Mouse (Mus musculus): ENCODE data around the gene Gkap1. TPM values are rescaled to one million over a fixed set of nuclear protein-coding genes. Genes with fewer than 3 reads are reported as not detected.

Gene Gkap1
- polyA plus RNA-seq, 1 experiment from 2014 or later = 25.2 TPM

DNA sequence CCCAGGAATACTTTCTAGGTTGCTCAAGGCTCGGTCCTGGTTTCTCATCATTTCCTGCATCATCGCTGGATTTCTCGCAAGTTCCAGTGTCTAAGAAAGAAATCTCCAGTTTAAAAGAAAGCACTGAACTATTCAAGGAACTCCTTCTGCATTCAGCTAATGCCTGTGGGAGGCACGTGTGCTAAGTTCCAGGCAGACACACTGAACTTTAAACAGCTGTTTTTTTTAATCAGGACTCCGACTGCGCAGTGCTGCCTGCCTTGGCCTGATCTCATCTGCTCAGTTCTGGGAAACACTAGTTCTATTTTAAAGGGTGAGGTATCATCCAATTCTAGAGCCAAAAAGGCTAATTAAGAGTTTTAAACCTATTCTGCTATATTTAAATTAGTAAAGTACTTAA, 83.4 kb downstream of the Gkap1 start:
- no peak overlapping the region for H3K4me3 ChIP-seq
- no peaks in the 10 kb centered on the region; the same call in 1 of the 2 replicates for H3K4me1 ChIP-seq
- H3K9me3 ChIP-seq = no peaks in the 10 kb centered on the region
- 95% methylated on average over 6 of the region's 6 CpGs for WGBS
- no peak overlapping the region for H3K27ac ChIP-seq
- DNase-seq (ENCODE audit: extremely low spot score, low spot score) = no peak
- peaks cover 95% of the 10 kb centered on the region for H3K36me3 ChIP-seq (replicated peaks)
- no peaks in the 10 kb centered on the region for H3K27me3 ChIP-seq (ENCODE audit: poor library complexity, severe bottlenecking)

DNA sequence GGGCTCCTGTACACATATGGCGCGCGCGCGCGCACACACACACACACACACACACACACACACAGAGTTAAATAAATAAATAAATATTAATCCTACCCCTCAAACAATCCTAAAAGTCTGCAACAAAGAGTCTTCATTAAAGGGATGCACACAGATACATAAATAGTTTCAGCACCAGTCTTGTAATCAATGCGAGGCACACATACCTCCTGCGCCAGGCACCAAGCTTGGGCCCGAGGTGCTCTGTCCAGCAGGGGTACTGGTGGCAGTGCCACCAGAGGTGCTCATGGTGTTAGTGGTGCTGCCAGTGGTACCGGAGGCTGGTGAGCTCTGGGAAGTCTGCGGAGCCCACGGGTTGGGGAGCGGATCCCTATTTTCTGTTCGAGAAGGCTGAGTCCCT, 84.0 kb downstream of the Gkap1 start:
- peaks cover 95% of the 10 kb centered on the region for H3K36me3 ChIP-seq (replicated peaks)
- H3K4me3 ChIP-seq = no peak overlapping the region
- DNase-seq (ENCODE audit: extremely low spot score, low spot score) = no peak
- H3K4me1 ChIP-seq = no peaks in the 10 kb centered on the region
- H3K27ac ChIP-seq = no peak overlapping the region
- H3K9me3 ChIP-seq = no peaks in the 10 kb centered on the region
- H3K27me3 ChIP-seq (ENCODE audit: poor library complexity, severe bottlenecking) = no peaks in the 10 kb centered on the region
- WGBS = 98% methylated on average over 14 of the region's 14 CpGs

GRCm38 (mm10) chr13:58189473-58189872, 86.0 kb downstream of the Gkap1 start:
- 89% methylated on average over 5 of the region's 5 CpGs for WGBS
- Histone ChIP-seq H3K36me3 (replicated peaks) (peaks cover 91% of the 10 kb centered on the region), H3K9me3 (no peaks in the 10 kb centered on the region), H3K27me3 (ENCODE audit: poor library complexity, severe bottlenecking) (no peaks in the 10 kb centered on the region), H3K27ac (no peak overlapping the region), H3K4me3 (no peak overlapping the region), H3K4me1 (no peaks in the 10 kb centered on the region)
- DNase-seq (ENCODE audit: extremely low spot score, low spot score) = no peak

DNA sequence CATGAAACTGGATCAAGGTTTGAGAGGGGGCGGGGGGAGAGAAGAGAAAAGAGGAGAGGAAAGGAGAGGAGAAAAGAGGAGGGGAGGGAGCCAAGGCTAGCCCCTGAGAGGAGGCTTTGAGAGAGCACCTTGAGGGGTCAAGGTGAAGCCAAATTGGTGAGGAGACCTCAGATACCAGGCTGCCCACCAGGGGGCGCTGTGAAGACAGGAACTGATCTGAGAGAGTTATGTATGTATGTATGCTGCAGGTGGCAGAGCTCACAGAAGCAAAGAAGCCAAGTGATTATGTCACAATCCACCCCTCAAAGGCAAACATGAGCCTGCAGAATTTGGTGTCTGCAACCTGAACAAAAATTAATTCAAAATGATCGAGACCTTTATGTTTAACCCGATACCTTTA, 87.1 kb downstream of the Gkap1 start:
- Histone ChIP-seq H3K27ac (no peak overlapping the region), H3K4me3 (no peak overlapping the region), H3K27me3 (ENCODE audit: poor library complexity, severe bottlenecking) (no peaks in the 10 kb centered on the region), H3K9me3 (no peaks in the 10 kb centered on the region), H3K4me1 (no peaks in the 10 kb centered on the region), H3K36me3 (replicated peaks) (peaks cover 91% of the 10 kb centered on the region)
- peak; percentile 84 for DNase-seq (ENCODE audit: extremely low spot score, low spot score)
- WGBS = 66% methylated on average over 4 of the region's 4 CpGs

- WGBS = 93% methylated on average over 3 of the region's 3 CpGs
- H3K27ac ChIP-seq = no peak overlapping the region
- H3K36me3 ChIP-seq (replicated peaks) = peaks cover 88% of the 10 kb centered on the region
- DNase-seq (ENCODE audit: extremely low spot score, low spot score) = no peak
- no peaks in the 10 kb centered on the region for H3K9me3 ChIP-seq
- no peak overlapping the region for H3K4me3 ChIP-seq
- no peaks in the 10 kb centered on the region for H3K4me1 ChIP-seq
- H3K27me3 ChIP-seq (ENCODE audit: poor library complexity, severe bottlenecking) = no peaks in the 10 kb centered on the region
Observed at GRCm38 (mm10) chr13:58187751-58188150, 87.7 kb downstream of the Gkap1 start.

- 94% methylated on average over 8 of the region's 8 CpGs for WGBS
- Histone ChIP-seq H3K36me3 (replicated peaks) (peaks cover 88% of the 10 kb centered on the region), H3K27ac (no peak overlapping the region), H3K27me3 (ENCODE audit: poor library complexity, severe bottlenecking) (no peaks in the 10 kb centered on the region), H3K4me1 (no peaks in the 10 kb centered on the region), H3K4me3 (no peak overlapping the region), H3K9me3 (no peaks in the 10 kb centered on the region)
- DNase-seq (ENCODE audit: extremely low spot score, low spot score) = no peak
Observed at GRCm38 (mm10) chr13:58186281-58186680, 89.2 kb downstream of the Gkap1 start.

DNA sequence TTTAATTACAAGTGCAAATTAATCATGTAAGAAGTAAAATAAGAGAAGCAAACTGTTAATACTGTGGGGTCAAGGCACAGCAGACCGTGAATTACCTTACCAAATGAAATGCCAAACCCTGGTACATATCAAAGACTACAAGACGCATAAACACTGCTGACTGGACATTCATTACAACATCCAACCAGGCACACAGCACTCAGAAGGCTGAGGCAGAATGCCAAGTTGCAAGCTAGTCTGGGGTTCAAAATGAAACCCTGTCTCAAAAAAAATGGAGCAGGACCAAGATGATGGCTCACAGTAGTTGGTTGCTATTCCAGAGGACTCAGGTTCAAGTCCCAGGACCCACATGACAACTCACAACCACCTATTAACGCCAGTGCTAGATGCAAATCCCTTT, 91.4 kb downstream of the Gkap1 start:
- Histone ChIP-seq H3K9me3 (no peaks in the 10 kb centered on the region), H3K27me3 (ENCODE audit: poor library complexity, severe bottlenecking) (no peaks in the 10 kb centered on the region), H3K36me3 (replicated peaks) (peaks cover 89% of the 10 kb centered on the region), H3K4me1 (no peaks in the 10 kb centered on the region), H3K27ac (no peak overlapping the region), H3K4me3 (no peak overlapping the region)
- WGBS = 85% methylated on average over 3 of the region's 3 CpGs
- no peak for DNase-seq (ENCODE audit: extremely low spot score, low spot score)

Small RNAs within 50 kb of the gene (microRNA-seq; reads per million reads assigned to microRNA genes)
- not detected for gene Mir6369

Other genes starting within 250 kb of the Gkap1 start
- gene Klhl3, start 162.1 kb downstream of the Gkap1 start, polyA plus RNA-seq (2016; fragmentation: Nextera tagmentation; extraction: Ambion mirVana) = 2.0 and 2.1 TPM in 2 replicates
- 44.5 and 49.3 TPM in 2 replicates for gene Hnrnpa0, start 147.1 kb downstream of the Gkap1 start, polyA plus RNA-seq (2016; fragmentation: Nextera tagmentation; extraction: Ambion mirVana)
- gene Idnk, start 118.0 kb downstream of the Gkap1 start, polyA plus RNA-seq (2016; fragmentation: Nextera tagmentation; extraction: Ambion mirVana) = 47.0 and 47.1 TPM in 2 replicates
- 123 and 133 TPM in 2 replicates for gene Ubqln1, start 60.0 kb downstream of the Gkap1 start, polyA plus RNA-seq (2016; fragmentation: Nextera tagmentation; extraction: Ambion mirVana)
- 0.93 and 0.97 TPM in 2 replicates for gene Kif27, start 83.4 kb upstream of the Gkap1 start, polyA plus RNA-seq (2016; fragmentation: Nextera tagmentation; extraction: Ambion mirVana)
- gene 2210016F16Rik, start 109.5 kb upstream of the Gkap1 start, polyA plus RNA-seq (2016; fragmentation: Nextera tagmentation; extraction: Ambion mirVana) = 29.1 and 29.4 TPM in 2 replicates
- 30.8 and 32.7 TPM in 2 replicates for gene Rmi1, start 126.5 kb upstream of the Gkap1 start, polyA plus RNA-seq (2016; fragmentation: Nextera tagmentation; extraction: Ambion mirVana)
- gene Hnrnpk, start 127.6 kb upstream of the Gkap1 start, polyA plus RNA-seq (2016; fragmentation: Nextera tagmentation; extraction: Ambion mirVana) = 2,219 and 2,417 TPM in 2 replicates

Data from forebrain, embryonic 10.5 days (tissue).